Mouse (Mus musculus) thymus, postnatal 4 days (tissue): ENCODE results near the gene 2900092C05Rik.

Experiments
- DNase-seq: peaks from one replicate; pipeline ENCODE4 v3.0.0; 2021

The 2900092C05Rik gene

GRCm38 (mm10) chr7:12512217-12512616, at the start of gene 2900092C05Rik:
Gene 2900092C05Rik, plus strand, starts transcription at chr7:12512517.
- DNase-seq, result no peak

- peak; percentile 80 for DNase-seq
Measured at GRCm38 (mm10) chr7:12478158-12479008, 33.9 kb upstream of the 2900092C05Rik start, which contains the start of gene Zfp606. Gene Zfp606, plus strand, starts transcription at chr7:12478293.

GRCm38 (mm10) chr7:12479009-12479346, 33.3 kb upstream of the 2900092C05Rik start:
- DNase-seq, result no peak

- no peak for DNase-seq
Measured at GRCm38 (mm10) chr7:12479525-12479924, 32.8 kb upstream of the 2900092C05Rik start.

DNA sequence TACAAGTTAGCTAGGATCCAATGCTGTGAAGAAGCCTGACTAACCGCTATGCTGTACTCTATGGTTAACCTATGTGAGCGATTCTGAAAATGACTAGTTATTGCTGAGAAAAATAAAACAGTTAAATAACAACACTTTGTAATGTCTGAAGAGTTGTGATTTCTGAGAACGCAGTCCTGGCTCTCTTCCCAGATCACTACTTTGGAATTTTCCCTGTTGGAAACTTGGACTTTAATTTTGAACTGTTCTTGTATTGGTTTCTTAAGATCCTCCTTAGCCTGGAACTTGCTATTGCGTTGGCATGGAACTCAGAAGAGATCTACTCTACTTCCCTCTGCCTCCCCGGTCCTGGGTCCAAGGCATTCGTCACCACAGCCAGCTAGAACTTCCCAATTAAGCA, 28.5 kb upstream of the 2900092C05Rik start:
- DNase-seq, result no peak

DNA sequence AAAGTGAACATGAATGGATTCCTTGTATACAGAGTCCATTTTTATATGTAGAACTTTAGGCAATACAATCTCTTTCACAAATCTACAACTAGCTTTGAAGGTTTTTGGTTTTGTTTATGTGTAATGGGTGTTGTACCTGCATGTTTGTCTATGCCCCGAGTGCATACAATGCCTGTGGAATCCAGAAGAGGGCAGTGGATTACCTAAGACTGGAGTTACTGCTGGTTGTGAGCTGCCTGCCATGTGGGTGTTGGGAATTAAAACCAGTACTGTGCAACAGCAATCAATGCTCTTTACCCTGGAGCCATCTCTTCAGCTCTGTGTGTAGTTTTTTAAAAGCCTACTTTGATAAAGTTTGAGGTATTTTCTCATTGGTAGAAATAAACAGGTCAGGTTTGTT, 26.4 kb upstream of the 2900092C05Rik start:
- DNase-seq, result peak; percentile 8

DNA sequence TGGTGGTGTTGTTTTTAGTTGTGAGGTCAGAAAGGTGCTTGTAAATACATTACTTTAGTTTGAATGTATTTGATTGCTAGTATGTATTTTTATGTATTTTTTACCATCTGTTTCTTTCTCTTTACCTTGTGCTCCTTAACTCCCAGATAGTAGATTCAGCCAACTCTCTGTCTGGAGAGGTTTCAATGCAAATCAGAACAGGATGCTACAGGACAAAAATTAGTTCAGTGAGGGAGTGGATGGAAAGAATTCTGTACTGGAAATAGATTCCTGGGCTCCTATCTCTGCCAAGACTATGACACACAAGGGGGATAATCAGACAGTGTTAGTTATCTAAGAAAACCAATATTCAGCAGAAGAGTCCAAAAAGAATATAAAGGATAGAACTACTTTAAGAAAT, 25.6 kb upstream of the 2900092C05Rik start:
- DNase-seq, result no peak

DNA sequence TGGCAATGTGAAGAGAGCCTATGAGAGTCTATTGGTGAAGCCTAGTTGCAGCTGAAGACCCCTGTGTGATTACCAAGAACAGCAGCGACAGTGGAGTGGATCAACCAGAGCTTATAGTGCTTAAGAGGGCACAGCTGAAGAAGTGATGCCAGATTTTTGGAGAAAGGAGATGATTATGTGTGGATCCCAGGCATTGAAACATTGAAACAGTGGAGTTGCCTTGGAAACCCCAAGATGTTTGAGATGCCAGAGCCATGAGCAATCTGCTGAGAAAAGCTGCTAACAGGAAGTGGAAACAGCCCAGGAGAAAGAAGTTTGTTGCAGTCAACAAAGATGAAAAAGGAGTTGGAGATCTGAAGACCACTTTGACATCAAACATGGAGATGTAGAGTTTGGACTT, 1.4 kb upstream of the 2900092C05Rik start:
- DNase-seq, result no peak
